Mouse (Mus musculus): ENCODE data around the gene Zgrf1. TPM values are rescaled to one million over a fixed set of nuclear protein-coding genes. Genes with fewer than 3 reads are reported as not detected.

Zgrf1 gene
- polyA plus RNA-seq, 1 experiment = 9.0 TPM

DNA sequence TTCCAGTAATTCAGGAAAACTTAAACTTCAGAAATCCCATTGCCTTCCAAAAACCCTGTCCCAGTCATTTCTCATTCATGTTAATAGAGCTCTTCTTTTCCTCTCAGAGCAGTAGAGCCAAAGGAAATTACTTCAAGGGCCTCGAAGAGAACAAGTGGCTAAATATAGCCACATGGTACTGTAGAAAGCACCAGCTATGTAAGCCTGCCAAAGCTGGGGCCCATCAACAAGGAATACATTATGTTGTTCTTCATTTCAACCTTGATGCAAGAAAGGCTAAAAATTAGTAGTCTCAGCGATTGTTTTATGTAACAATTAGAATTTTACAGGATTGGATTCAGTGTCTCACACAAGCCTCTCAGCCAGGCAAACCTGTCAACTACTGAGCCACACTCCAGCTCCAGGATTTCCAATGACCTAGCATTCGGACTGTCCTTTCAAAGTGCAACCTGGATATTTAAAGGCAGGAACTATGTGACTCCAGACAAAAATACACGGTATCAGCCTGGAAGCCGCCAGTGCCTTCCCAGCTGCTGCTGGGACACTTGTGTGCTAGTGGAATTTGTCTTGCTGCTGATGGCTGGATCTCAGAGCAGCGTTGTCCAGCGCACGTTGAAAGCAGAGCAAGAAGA, 28.0 kb upstream of the Zgrf1 start:
- Histone ChIP-seq H3K4me1 (ENCODE audit: control insufficient read depth, insufficient read depth, low read length) (no peaks in the 10 kb centered on the region), H3K4me3 (ENCODE audit: insufficient read depth, low read length) (no peak overlapping the region), H3K27ac (ENCODE audit: insufficient read depth, low read length) (no peak overlapping the region)
- TF ChIP-seq CTCF (IDR thresholded peaks at IDR 0.05; ENCODE audit: borderline replicate concordance, insufficient read depth, low read length) = no peak
- no peak for TF ChIP-seq POLR2A (IDR thresholded peaks at IDR 0.05; ENCODE audit: low read depth, low read length)

- TF ChIP-seq POLR2A (IDR thresholded peaks at IDR 0.05; ENCODE audit: low read depth, low read length) = no peak
- TF ChIP-seq CTCF (IDR thresholded peaks at IDR 0.05; ENCODE audit: borderline replicate concordance, insufficient read depth, low read length) = no peak
- Histone ChIP-seq H3K27ac (ENCODE audit: insufficient read depth, low read length) (no peak overlapping the region), H3K4me1 (ENCODE audit: control insufficient read depth, insufficient read depth, low read length) (no peaks in the 10 kb centered on the region), H3K4me3 (ENCODE audit: insufficient read depth, low read length) (no peak overlapping the region)
Observed at GRCm38 (mm10) chr3:127527465-127528034, 25.7 kb upstream of the Zgrf1 start.

GRCm38 (mm10) chr3:127529210-127529609, 24.1 kb upstream of the Zgrf1 start:
- Histone ChIP-seq H3K4me1 (ENCODE audit: control insufficient read depth, insufficient read depth, low read length) (no peaks in the 10 kb centered on the region), H3K4me3 (ENCODE audit: insufficient read depth, low read length) (no peak overlapping the region), H3K27ac (ENCODE audit: insufficient read depth, low read length) (no peak overlapping the region)
- TF ChIP-seq POLR2A (IDR thresholded peaks at IDR 0.05; ENCODE audit: low read depth, low read length) (no peak), CTCF (IDR thresholded peaks at IDR 0.05; ENCODE audit: borderline replicate concordance, insufficient read depth, low read length) (no peak)

DNA sequence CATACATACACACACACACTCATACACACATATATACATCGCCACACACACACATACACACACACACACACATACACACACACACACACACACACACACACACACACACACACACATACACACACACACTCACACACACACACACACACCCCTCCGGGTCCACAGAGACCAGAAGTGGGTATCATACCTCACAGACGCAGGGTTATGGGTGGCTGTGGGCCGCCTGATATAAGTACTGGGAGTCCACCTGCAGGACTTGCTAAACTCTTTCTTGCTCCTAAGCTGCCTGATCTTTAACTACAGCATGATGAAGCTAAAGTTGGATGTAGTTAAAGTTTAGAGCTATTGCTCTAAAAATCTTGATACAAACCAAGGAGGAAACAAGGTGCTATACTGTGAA, 23.5 kb upstream of the Zgrf1 start:
- Histone ChIP-seq H3K4me3 (ENCODE audit: insufficient read depth, low read length) (no peak overlapping the region), H3K4me1 (ENCODE audit: control insufficient read depth, insufficient read depth, low read length) (no peaks in the 10 kb centered on the region), H3K27ac (ENCODE audit: insufficient read depth, low read length) (no peak overlapping the region)
- TF ChIP-seq CTCF (IDR thresholded peaks at IDR 0.05; ENCODE audit: borderline replicate concordance, insufficient read depth, low read length) (no peak), POLR2A (IDR thresholded peaks at IDR 0.05; ENCODE audit: low read depth, low read length) (no peak)

DNA sequence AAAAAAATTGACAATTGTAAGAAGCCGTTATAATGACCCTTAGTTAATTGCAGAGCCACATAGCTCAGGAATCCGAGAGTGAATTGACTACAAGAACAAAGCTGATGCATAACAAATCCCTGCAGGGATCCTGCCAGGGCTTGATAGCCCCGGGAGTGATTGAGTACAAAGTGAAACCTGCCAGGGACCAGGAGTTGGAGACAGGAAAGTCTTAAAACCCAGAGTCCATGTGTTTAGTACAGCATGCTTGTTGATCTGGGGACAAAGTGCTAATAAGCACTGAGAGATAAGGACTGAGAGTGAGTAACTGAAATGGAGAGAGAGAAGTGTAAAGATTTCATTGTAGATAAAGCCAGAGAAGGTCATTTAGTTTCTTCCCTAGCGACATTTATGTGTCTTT, 23.0 kb upstream of the Zgrf1 start:
- Histone ChIP-seq H3K4me3 (ENCODE audit: insufficient read depth, low read length) (no peak overlapping the region), H3K27ac (ENCODE audit: insufficient read depth, low read length) (no peak overlapping the region), H3K4me1 (ENCODE audit: control insufficient read depth, insufficient read depth, low read length) (no peaks in the 10 kb centered on the region)
- no peak for TF ChIP-seq POLR2A (IDR thresholded peaks at IDR 0.05; ENCODE audit: low read depth, low read length)
- no peak for TF ChIP-seq CTCF (IDR thresholded peaks at IDR 0.05; ENCODE audit: borderline replicate concordance, insufficient read depth, low read length)

- Histone ChIP-seq H3K27ac (ENCODE audit: insufficient read depth, low read length) (no peak overlapping the region), H3K4me1 (ENCODE audit: control insufficient read depth, insufficient read depth, low read length) (no peaks in the 10 kb centered on the region), H3K4me3 (ENCODE audit: insufficient read depth, low read length) (no peak overlapping the region)
- no peak for TF ChIP-seq POLR2A (IDR thresholded peaks at IDR 0.05; ENCODE audit: low read depth, low read length)
- TF ChIP-seq CTCF (IDR thresholded peaks at IDR 0.05; ENCODE audit: borderline replicate concordance, insufficient read depth, low read length) = no peak
Observed at GRCm38 (mm10) chr3:127539193-127539592, 14.1 kb upstream of the Zgrf1 start.

GRCm38 (mm10) chr3:127543976-127544375, 9.3 kb upstream of the Zgrf1 start:
- no peaks in the 10 kb centered on the region for H3K4me1 ChIP-seq (ENCODE audit: control insufficient read depth, insufficient read depth, low read length)
- no peak for TF ChIP-seq CTCF (IDR thresholded peaks at IDR 0.05; ENCODE audit: borderline replicate concordance, insufficient read depth, low read length)
- no peak for TF ChIP-seq POLR2A (IDR thresholded peaks at IDR 0.05; ENCODE audit: low read depth, low read length)
- no peak overlapping the region for H3K27ac ChIP-seq (ENCODE audit: insufficient read depth, low read length)
- no peak overlapping the region for H3K4me3 ChIP-seq (ENCODE audit: insufficient read depth, low read length)

GRCm38 (mm10) chr3:127544610-127545121, 8.6 kb upstream of the Zgrf1 start:
- TF ChIP-seq POLR2A (IDR thresholded peaks at IDR 0.05; ENCODE audit: low read depth, low read length) (no peak), CTCF (IDR thresholded peaks at IDR 0.05; ENCODE audit: borderline replicate concordance, insufficient read depth, low read length) (no peak)
- Histone ChIP-seq H3K27ac (ENCODE audit: insufficient read depth, low read length) (no peak overlapping the region), H3K4me3 (ENCODE audit: insufficient read depth, low read length) (no peak overlapping the region), H3K4me1 (ENCODE audit: control insufficient read depth, insufficient read depth, low read length) (no peaks in the 10 kb centered on the region)

GRCm38 (mm10) chr3:127547882-127548281, 5.4 kb upstream of the Zgrf1 start:
- H3K27ac ChIP-seq (ENCODE audit: insufficient read depth, low read length) = no peak overlapping the region
- H3K4me1 ChIP-seq (ENCODE audit: control insufficient read depth, insufficient read depth, low read length) = no peaks in the 10 kb centered on the region
- TF ChIP-seq POLR2A (IDR thresholded peaks at IDR 0.05; ENCODE audit: low read depth, low read length) (no peak), CTCF (IDR thresholded peaks at IDR 0.05; ENCODE audit: borderline replicate concordance, insufficient read depth, low read length) (no peak)
- H3K4me3 ChIP-seq (ENCODE audit: insufficient read depth, low read length) = no peak overlapping the region

GRCm38 (mm10) chr3:127552434-127552972, 786 bp upstream of the Zgrf1 start:
- TF ChIP-seq CTCF (IDR thresholded peaks at IDR 0.05; ENCODE audit: borderline replicate concordance, insufficient read depth, low read length) = no peak
- peak; percentile 51 for TF ChIP-seq POLR2A (IDR thresholded peaks at IDR 0.05; ENCODE audit: low read depth, low read length)
- Histone ChIP-seq H3K27ac (ENCODE audit: insufficient read depth, low read length) (peak overlapping the region; percentile 78), H3K4me3 (ENCODE audit: insufficient read depth, low read length) (peak overlapping the region; percentile 72), H3K4me1 (ENCODE audit: control insufficient read depth, insufficient read depth, low read length) (peaks cover 5% of the 10 kb centered on the region; the same call in 1 of the 2 replicates)

All from embryonic fibroblast, embryonic 13.5 days (primary cell).